Mouse (Mus musculus) adrenal gland, adult 2 months (tissue): ENCODE data around the gene Gm6351. TPM values are rescaled to one million over a fixed set of nuclear protein-coding genes. Genes with fewer than 3 reads are reported as not detected.
"Not testable (repeated sequence)": the region's sequence is repeated elsewhere in the genome, so short reads cannot be mapped to it uniquely, and the experiment has no call there.

Experiments
- DNase-seq: peaks from one replicate; pipeline ENCODE4 v3.0.0; 2021
- long read RNA-seq: library from polyadenylated mRNA; stranded (forward); transcript quantifications from one replicate; pipeline ENCODE4 v2.0.0, GENCODE M21; 2021
- polyA plus RNA-seq: library from polyadenylated mRNA; depleted of rRNA; stranded (reverse); fragments of >200 nt; gene quantifications from 2 replicates; pipeline ENCODE4 v1.2.3, GENCODE M21; 2012; rRNA removed
- total RNA-seq, 2 experiments: library from RNA; stranded (reverse); gene quantifications; 2 replicates each; pipeline ENCODE4 v1.2.3; 2021

Gm6351 gene
- total RNA-seq (not detected), polyA plus RNA-seq (not detected in 2 replicates)
- long read RNA-seq: 0 reads

DNA sequence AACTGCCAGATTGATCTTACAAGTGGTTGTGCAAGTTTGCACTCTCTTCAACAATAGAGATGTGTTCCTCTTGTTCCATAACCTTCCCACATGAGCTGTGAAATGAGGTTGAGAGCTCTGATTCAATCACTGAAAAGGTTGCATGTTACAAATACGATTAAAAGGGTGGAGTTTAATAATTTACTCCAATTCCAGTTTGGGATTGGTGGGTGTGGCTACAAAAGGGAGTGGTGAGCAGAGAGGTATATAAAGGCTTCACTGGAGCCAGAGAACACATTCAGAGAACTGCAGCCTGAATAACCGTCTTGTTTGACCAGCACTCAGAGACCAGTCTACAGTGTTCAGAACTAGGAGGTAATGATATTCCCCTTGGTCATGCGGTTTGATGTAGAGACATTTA, at the start of gene Gm6351:
Gene Gm6351 (plus strand): TSS at position 301 of the 400 bp plus-strand sequence.
- not testable (repeated sequence) for DNase-seq

- not testable (repeated sequence) for DNase-seq
These were observed 5.7 kb upstream of the Gm6351 start, which contains the start of gene BC061212 for GRCm38 (mm10) chr5:94070445-94070844. Gene BC061212, minus strand, starts transcription at chr5:94070545.

Other genes with a start within 250 kb of the Gm6351 start
- gene Gm7792, start 232.6 kb upstream of the Gm6351 start, total RNA-seq: not detected
- not detected in 2 replicates for gene Gm7792, start 232.6 kb upstream of the Gm6351 start, polyA plus RNA-seq
- gene Gm16429, start 147.3 kb upstream of the Gm6351 start, total RNA-seq: not detected
- not detected in 2 replicates for gene Gm16429, start 147.3 kb upstream of the Gm6351 start, polyA plus RNA-seq
- gene BC061212, start 5.8 kb upstream of the Gm6351 start, total RNA-seq: not detected
- gene BC061212, start 5.8 kb upstream of the Gm6351 start, polyA plus RNA-seq: not detected in 2 replicates
- not detected for gene Gm3106, start 141.6 kb downstream of the Gm6351 start, total RNA-seq
- gene Gm3106, start 141.6 kb downstream of the Gm6351 start, polyA plus RNA-seq: not detected in 2 replicates
- gene A430089I19Rik, start 230.4 kb downstream of the Gm6351 start, total RNA-seq: not detected
- not detected in 2 replicates for gene A430089I19Rik, start 230.4 kb downstream of the Gm6351 start, polyA plus RNA-seq
- gene Gm6502, start 238.1 kb downstream of the Gm6351 start, total RNA-seq: not detected
- not detected in 2 replicates for gene Gm6502, start 238.1 kb downstream of the Gm6351 start, polyA plus RNA-seq